Mouse (Mus musculus): ENCODE measurements around the gene Ube2r2.
A peak's percentile ranks its signal among the peaks of the same experiment; 100 is the strongest.

The Ube2r2 gene

GRCm38 (mm10) chr4:41124180-41124951, 11.2 kb upstream of the Ube2r2 start, which contains the start of gene Nol6:
Nol6 (minus strand) TSS chr4:41124455.
- DNase-seq, result peak; percentile 97

GRCm38 (mm10) chr4:41129406-41129805, 6.1 kb upstream of the Ube2r2 start:
- peak; percentile 75 for DNase-seq

- no peak for DNase-seq
These were observed 5.7 kb upstream of the Ube2r2 start for GRCm38 (mm10) chr4:41129836-41130235.

- DNase-seq, result no peak
These were observed 3.1 kb upstream of the Ube2r2 start for GRCm38 (mm10) chr4:41132471-41132870.

GRCm38 (mm10) chr4:41133529-41134291, 1.8 kb upstream of the Ube2r2 start:
- DNase-seq, result no peak

- DNase-seq, result peak; percentile 80
These were observed 420 bp upstream of the Ube2r2 start for GRCm38 (mm10) chr4:41134935-41135710.

- DNase-seq, result no peak
These were observed 887 bp downstream of the Ube2r2 start for GRCm38 (mm10) chr4:41136454-41136805.

DNA sequence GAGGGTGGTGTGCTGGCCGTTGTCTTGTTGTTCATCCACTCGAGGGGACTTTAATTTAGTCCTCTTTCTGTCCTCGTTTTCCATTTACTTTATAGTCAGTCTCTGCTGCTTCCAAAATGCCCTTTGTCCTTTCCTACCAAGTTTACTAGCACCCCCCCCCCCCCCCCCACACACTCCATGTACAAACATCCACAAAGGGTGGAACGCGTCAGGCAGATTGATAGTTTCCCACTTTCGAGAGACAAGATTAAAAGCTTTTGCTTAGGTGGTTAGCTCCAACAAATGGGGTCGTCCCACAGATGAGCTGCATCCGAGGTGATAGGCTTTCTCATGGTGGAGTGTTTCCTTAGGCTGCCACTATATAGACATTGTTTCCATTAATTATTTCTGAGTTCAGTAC, 1.3 kb downstream of the Ube2r2 start:
- DNase-seq, result no peak

DNA sequence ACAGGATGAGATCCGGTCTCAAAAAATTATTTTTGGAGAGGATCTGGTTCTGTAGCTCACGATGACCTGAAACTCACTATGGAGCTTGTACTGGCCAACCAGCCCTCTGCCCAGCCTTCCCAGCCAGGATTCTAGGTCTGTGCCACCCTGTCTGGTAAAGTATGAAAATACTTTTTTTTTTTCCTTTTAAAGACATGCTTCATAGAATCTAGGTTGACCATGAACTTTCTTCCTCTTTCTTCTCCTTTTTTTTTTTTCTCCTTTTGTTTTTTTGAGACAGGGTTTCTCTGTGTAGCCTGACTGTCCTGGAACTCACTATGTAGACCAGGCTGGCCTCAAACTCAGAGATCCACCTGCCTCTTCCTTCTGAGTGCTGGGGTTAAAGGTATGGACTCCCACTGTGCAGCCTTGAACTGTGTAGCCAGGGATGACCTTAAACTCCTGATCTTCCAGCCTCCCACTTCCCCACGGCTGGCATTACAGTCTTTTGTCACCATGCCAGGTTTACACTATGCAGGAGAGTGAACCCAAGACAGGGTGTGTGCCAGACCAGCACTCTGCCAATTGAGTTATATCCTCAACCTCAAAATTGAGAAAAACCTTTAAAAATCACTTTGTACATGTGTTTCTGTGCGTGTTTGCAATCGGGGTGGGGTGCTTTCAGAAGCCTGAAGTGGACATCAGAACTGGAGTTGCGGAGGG, 4.8 kb downstream of the Ube2r2 start:
- no peak for DNase-seq

DNA sequence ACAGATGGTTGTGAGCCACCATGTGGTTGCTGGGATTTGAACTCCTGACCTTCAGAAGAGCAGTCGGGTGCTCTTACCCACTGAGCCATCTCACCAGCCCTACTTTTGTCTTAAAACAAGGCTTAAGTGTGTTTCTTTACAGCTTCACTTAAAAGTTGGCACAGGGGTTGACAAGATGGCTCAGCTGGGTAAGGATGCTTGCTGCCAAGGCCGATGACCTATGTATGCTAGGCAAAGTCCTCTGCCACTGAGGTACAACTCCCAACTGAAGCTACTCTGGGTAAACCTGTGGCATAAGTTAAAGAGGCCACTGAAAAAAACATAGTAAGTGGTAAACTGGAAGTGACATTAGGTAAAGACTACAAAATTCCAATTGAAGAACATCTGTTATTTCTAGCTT, 7.1 kb downstream of the Ube2r2 start:
- DNase-seq, result no peak

GRCm38 (mm10) chr4:41149891-41150290, 14.3 kb downstream of the Ube2r2 start:
- DNase-seq, result no peak

DNA sequence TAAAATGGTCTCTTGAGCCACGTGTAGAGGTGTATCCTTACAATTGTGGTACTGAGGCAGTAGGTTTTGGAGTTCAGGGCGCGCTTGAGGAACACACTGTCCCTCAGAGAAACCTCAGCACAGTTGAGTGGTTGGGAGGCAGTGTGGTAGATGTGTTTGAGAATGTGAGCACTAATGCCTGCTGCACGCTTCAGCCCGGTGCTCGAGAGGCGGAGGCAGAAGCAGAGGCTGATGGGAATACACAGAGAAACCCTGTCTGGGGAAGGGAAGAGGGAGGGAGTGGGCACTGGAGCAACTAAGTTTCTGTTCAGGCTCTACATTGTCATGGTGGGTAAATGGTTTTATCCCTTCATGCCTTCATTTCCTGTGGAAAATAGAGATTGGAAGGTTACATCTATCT, 15.6 kb downstream of the Ube2r2 start:
- DNase-seq, result no peak

DNA sequence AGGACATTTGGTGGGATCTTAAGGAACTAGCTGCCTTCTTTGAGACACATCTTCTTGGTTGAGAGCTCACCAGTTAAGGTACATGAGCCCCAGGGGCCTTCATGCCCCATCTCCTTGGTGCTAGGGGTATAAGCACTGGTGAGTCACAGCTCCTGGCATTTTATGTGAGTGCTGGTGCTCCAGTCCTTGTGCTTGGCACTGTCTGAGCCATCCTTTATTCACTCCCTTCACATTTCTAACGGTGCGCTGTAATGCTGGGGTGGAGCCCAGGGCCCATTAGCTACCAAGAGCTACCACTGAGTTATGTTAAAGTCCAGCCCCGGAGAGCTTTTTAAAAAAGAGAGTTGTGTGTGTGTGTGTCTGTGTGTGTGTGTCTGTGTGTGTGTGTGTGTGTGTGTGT, 17.6 kb downstream of the Ube2r2 start:
- DNase-seq, result no peak

GRCm38 (mm10) chr4:41156961-41157360, 21.4 kb downstream of the Ube2r2 start:
- DNase-seq, result no peak

DNA sequence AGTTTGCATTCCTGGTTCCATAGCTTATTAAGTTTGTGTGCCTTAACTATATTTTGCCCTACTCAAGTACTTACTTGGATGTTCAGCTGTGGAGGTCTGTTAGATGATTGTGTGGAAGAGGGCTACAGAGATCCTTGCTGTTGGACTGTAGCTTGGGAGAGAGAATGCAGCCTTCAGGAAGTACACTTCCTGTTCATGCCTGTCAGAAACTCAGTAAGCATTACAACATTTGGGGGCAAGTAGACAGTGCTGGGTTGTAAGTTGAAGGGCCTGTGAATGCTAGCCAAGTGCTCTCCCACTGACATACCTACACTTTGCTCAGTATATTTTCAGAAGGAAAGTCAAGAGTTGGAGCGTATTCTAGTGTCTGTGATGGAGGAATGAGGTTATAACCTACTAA, 22.7 kb downstream of the Ube2r2 start:
- DNase-seq, result no peak

- DNase-seq, result no peak
These were observed 25.7 kb downstream of the Ube2r2 start for GRCm38 (mm10) chr4:41161232-41161631.

DNA sequence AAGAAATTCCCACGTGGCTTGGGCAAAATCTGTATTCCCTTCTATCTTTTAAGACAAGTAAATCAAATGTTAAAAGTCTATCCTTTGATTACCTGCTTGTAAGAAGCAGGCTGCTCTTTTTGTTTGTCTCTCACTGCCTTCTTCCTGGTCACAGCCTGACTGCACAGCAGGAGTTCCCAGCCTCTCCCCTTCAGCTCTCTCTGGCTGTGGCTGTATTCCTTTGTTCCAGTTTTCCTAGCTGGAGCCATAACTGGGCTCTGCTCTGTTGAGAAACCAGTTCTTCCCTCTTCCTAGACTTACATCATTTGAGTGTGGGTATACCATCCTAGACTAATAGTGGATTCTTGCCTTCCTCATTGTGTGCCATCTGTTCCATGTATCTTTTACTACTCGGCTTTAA, 29.4 kb downstream of the Ube2r2 start:
- DNase-seq, result no peak

DNA sequence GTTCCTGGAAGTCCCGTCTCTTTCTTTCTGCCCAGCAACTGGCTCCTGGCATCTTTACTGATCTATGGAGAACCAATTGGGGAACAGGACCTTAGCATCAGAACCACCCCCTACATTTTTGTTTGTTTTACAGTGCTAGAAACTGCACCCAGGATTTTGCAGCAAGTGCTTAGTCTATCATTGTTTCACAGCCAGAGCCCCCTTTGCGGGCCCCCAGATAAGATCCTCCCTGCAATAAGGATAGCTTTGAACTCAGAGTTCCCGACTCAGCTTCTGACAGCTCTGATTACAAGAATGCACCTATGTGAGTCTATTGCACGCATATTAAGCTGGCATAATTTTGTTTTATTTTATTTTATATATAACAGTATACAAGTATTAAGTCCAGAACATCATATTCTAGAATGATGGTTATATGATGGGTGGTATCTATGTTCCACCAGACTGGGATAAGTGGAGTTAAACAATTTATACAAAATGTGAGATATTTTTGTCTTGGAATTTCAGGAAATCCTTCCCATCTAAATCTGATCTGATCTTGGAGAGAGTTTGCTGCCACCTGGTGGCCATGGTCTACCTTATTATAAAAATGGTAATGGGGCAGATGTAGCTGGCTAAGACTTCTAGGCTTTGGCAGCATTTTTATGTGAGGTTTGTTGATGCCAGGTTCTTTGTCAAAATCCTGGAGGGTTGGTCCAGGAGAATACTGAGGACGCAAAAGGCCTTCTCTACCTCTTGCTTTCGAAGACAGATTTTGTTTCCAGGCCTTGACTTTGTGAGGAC, 30.3 kb downstream of the Ube2r2 start:
- peak; percentile 89 for DNase-seq

- no peak for DNase-seq
These were observed 35.4 kb downstream of the Ube2r2 start for GRCm38 (mm10) chr4:41170970-41171369.

GRCm38 (mm10) chr4:41174631-41175030, 39.1 kb downstream of the Ube2r2 start:
- no peak for DNase-seq

- DNase-seq, result no peak
These were observed 44.5 kb downstream of the Ube2r2 start for GRCm38 (mm10) chr4:41179825-41180725.
